Mouse (Mus musculus) fibroblast of lung, adult 2 months (primary cell): ENCODE data around the gene Cilp2.

ENCODE experiments used
- DNase-seq: peaks from one replicate; pipeline ENCODE4 v3.0.0-alpha.2; 2011; ENCODE audit warnings: low read depth

Gene Cilp2

DNA sequence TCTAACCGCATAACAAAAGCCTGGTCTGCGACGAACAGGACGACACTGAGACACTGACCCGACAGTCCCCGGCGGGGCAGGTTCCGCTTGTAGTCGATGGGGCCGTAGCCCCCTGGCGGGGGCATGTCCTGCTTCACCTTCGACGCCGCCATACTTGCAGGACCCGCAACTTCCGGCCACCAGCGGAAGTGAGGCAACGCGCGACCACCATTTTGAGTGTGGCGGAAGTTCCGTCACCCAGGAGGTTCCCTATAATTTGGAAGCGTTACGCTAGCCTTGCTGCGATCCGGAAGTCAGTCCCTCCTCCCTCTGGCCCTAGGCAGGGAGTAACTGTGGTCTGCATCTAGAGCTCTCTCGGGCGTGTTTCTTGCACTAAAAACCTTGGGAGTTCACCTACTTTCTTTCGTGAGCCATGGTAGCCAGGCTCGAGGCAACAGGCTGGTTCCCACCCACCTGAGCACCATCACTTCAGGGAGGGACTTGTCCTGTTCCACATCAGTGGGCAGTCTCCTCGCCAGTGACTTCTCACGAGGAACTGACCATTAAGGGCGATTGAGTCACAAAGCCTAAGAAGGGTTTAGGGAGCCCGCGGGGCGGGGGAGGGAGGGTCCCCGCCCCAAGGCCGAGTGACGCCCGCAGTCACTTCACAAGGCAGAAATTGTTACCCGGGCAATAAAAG is 14.1 kb upstream of the Cilp2 start:
- peak; percentile 97 for DNase-seq

DNA sequence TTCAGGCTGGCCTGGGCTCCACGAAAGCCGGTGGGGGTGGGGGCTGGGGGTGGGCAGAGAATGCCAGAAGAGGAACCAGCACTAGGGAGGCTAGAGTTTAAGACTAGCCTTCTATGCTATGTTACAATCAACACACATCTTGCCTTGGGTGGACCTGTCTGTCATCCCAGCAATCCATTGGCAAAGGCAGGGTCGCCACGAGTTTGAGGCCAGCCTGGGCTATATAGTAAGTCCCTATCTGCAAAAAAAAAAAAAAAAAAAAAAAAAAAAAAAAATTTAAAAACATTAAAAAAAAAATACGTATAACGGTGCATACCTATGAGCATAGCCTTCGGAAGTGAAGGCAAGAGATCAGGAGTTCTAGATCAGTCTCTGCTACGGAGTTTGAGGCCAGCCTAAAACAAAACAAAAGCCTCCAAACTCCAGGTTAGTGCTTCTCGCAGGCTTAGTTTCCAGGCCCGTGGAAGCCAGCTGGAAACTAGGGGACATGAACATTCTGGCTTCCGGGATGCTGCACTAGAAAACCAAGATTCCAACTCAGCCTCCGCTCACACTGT is 13.5 kb upstream of the Cilp2 start:
- no peak for DNase-seq

DNA sequence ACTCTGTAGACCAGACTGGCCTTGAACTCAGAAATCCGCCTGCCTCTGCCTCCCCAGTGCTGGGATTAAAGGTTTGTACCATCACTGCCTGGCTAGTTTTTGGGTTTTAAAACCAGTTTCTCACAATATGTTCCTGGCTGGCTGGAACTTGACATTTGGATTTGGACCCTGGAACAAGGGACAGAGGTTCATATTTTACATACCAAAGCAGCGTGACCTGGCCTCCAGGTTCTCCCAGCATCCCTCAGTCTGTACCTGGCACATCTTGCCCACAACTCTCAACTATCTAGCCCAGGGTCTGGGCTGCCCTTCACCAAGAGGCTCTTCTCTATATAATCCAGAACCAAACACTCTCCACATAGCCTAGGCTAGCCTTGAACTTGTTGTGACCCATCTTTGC is 12.4 kb upstream of the Cilp2 start:
- DNase-seq, result no peak

DNA sequence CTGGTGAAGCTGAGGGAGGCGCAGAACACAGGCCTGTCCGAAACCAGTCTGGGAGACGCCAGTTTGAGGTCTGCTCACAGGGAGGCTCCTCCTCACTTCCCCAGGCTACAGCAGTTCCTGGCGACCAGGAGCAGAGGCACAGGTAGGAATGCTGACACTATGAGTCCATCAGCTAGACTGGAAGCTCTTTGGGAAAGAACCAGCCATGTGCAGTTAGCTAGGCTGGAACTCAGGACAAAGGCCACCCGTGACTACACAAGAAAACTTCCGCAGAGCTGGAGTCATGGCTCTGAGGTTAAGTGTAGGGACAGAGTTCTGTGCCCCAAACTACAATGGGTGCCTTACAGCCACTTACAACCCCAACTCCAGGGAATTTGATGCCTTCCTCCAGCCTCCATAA is 10.4 kb upstream of the Cilp2 start:
- no peak for DNase-seq

DNA sequence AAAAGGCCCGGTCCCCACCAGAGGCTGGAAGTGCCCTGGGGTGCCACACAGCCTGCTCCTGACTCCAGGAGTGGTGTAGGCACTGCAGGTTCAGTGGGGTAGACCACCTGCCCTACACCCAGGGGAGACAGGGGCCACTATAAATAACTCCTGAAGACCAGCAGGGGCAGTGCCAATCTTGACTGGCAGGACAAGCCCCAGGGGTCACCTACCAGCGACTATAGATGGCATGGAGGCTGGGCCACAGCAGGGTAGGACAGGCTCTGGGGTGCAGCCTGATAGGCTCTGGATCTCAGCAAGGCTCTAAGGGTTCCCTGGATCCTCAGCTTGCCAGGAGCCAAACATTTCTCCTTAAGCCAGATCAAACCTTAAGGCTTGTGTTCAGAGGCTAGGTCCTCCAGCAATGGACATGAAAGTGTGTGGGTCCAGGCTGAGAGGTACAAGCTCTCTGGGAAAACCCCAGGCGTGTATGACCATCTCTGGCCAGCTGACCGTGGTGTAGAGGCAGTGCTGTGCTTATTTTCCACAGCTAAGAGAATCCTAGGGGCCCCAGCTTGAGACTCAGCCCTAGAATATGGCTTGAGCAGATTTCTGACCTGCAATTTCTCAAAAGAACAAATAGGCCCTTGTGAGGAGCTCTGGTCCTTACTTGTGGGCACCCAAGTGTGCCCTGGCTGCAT is 8.4 kb upstream of the Cilp2 start:
- no peak for DNase-seq

DNA sequence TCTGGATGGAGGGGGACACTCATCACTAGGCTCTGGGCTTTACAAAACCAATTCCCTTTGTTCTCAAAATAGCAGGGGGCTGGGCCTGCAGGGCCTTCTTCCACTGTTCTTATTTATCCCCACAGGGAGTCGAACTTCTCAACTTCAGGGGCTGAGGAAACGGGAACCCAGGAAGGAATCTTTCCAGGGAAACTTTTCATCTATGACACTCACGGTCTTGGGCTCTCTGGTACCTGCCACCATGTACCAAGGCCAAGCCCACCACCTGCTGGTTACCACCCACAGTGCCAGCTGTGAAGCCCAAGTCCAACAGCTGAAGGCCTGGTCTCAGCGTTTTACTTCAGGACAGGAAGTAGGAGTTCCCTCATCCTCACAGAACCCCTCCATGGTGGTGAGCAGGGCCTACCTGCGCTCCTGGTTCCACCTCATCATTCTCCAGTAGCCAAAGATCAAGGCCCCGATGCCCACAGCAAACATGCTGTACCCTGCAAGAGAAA is 7.4 kb upstream of the Cilp2 start:
- no peak for DNase-seq

DNA sequence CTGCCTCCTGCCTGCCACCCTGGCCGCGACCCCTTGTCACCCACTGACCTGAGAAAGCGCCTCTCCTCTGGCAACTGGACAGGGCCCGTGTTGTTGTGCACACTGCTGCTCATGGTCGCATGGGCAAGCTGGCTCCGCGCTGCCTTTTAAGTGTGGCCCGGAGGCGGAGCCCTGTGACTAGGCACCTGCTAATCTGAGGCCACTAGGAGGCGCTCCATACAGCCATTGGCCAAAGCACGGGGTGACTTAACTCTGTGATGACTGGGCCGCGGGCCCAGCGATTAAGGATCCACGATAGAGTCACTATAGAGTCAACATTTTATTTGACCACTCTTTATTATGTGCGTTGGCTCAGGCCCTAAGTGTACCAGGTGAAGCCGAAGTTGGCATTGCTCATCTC is 6.4 kb upstream of the Cilp2 start:
- no peak for DNase-seq

DNA sequence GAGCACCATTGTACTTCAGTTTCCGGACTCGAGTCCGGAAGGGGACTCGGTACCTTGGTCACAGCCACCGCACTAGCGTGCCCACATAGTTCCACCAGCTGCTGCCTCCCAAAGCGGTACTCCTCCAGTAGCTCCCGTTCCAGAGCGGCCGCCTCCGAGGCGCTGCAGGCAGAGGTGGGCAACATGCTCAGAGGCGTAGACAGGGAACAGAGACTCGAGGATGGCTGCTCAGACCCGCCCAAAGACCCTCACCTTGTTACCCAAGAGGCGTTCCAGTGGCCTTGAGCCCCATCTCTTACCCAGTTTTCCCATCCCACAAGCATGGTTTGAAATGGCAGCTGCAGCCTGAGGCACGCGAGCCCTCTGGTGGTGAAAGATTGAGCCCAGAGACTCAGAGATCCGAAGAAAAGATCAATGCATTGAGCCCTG is 3.3 kb upstream of the Cilp2 start:
- no peak for DNase-seq

DNA sequence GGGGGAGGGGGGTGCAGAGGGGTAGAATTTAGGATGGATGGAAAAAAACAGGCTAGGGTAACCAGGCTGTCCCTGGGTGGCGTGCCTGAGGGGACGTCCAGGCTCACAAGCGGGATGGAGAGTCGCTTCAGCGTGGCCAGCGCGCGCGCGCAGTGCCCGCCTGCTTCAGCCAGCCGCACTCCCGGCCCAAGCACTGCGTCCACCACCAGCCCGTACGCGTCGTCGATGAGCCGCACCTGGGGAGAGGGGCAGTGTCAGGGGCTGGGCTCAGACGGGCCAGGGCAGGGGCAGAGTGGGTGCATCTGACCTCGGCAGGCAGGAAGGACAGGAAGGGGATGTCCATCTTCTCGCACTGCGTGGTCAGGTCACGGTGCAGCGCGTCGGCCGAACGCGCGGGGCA is 1.4 kb upstream of the Cilp2 start:
- no peak for DNase-seq

DNA sequence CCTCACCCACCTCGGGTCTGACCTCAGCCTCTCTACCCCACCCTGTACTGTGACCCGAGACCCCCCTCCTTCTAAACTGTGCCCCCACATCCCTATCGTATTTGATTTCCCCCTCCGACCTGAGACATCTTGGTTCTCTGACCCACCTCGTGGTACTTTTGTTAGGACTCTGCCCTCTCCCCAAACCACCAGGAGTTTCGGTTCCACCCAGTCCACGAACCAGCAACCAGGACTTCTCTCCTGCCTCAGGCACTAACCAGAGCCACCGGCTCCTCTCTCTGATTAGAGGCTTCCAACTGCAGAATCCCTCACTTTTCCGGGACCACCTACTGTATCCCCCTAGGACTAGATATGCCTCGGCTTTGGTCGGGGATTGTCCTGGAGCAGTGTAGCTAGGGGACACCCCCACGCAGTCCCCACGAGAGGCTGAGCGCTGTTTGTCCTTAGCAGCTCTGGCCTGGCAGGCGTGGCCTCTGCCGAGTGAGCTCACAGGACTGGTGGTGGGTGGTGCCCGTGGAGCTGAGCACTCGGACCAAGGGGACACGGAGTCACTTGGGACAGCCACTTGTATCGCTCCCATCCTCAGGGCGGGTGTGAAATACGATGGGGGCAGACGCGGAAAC is 868 bp upstream of the Cilp2 start:
- DNase-seq, result no peak

DNA sequence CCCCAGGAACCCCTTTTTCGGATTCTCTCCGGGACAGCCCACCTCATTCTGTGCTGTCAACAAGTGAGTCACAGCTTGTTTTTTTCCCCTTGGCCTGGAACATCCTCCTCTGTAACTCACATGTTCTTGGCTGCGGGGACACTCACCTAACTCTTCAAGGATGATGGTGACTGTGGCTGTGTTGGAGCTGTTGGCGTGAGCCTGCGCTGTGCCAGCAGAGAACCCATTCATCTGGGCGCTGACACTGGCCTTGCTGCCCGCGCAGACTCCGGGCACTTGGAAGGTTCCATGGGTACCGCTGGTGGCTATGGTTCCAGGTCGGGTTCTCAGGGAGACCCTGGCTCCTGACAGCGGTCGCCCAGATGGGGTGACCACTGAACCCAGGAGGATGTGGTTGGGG is 3.3 kb downstream of the Cilp2 start:
- DNase-seq, result no peak

DNA sequence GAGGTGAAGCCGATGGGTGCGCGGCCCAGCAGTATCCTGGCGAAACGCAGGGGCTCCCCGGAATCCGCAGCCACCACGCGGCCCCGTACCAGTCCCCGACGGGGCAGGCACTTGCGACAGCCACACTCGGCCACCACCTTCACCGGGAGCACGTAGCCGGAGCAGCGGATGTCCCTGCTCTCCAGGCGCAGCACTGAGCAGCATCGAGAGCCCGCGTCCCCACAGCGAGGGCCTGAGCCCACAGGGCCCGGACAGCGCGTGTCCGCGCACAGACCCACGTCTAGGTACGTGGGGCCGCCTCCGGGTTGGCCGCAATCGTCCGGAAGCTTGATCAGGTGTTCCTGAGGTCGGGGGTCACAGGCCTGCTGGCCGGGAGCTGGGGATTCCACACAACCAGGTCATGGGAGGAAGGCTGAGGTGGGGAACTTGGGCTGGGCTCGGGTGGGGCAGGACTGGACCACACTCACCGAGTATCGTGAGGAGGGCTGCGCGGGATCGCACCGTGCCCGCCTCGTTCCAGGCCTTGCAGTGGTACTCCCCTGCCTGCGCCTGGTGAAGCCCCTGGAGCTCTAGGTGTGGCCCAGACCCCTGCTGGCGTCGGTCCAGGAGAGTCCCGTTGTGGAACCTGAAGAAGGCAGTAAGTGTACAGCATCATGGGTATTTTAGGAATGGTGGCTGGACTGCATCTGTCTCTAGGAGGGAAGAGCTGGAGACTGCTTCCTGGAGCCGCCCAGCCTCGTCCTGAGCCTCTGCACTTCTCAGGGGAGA is 4.5 kb downstream of the Cilp2 start:
- no peak for DNase-seq

DNA sequence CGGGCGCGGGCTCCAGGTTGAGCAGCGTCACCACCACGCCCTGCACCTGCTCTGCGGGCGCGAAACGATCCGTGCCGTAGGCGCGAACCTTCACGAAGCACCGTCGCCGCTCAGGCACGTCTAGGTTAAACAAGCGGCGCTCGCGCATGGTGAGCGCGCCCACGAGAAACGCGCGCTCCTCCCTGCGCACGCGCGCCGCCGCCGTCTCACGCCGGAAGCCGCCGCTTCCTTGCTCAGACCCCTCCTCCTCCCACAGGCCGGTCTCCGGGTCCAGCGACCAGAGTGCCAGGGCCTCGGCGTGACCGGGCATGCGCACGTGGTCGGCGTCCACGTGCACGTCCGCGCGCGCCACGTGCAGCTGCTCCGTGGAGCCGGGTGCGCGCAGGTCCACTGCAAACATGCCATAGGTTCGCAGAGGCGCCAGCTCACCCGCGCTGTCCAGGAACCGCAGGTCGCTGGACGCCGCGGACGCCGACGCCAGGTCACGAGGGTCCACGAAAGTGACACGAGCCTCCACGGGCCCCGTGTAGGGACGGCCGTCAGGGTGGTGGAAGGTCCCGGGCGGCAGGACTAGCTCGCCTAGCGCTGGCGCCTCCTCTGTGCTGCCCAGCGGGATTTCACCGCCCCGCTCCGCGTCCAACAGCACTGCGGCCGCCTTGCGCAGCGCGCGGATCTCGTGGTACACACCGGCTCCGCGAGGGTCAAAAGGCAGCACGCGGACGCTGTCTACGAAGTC is 5.3 kb downstream of the Cilp2 start:
- no peak for DNase-seq

DNA sequence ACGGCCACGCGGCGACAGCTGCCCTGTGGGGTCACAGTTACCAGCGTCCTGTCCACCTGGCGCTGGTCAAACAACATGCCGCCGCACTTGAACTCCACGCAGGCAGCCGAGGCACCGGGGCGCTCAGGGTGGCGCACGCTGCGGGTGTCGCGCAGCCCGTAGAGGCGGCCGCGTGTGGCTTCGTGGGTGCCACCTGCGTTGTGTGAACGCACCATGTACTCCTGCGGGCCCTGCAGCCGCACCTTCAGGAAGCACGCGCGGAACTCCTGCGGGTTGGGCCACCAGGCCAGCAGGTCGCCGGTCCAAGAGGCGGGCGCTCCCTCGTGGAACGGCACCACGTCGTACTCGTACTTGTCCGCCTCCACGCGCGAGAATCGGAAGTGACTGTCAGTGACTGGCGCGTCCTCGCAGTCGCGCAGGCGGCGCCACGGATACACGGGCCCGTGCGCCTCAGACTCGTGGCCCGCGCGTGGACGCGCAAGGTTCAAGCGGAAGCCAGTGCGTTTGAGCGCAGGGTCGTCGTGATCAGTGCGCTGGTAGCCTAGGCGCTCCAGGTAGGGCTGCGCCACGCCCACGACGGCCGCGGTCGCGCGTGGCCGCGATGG is 6.1 kb downstream of the Cilp2 start:
- DNase-seq, result no peak

DNA sequence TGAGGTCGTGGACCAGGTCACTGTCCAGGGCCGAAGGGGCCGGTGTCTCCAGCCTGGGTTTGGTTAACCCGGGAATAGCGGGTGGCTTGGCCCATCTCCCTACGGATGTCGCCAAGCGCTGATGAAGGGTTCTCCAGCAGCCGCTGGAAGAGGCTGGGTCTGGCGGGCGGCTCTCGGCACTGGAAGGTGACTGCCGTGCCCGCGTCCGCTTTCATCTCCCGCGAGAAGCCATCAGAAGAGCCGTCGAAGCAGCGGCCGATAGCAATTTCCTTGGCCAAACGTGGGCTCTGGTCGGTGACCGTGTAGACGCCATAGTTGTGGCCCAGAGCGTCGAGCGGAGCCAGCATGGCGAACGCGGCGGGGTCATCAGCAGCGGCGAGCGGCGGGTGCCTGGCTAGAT is 6.6 kb downstream of the Cilp2 start:
- no peak for DNase-seq

DNA sequence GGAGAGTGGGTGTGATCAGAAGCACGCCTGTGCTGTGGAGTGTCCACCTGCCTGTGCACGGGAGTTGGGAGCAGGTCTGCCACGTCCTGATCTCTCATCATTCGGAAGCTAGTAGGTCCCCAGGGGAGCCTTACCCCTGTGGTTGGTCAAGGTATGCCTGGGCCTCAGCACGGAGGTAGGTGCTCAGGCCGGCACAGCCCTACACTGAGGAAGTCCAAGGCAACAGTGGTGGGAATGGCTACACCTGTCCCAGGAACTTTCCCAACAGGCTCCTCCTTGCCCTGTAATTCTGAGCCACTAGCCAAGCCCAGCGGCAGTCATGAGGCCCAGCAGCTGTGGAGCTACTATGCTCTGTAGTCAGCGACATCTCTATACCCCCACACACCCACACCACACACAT is 7.8 kb downstream of the Cilp2 start:
- DNase-seq, result no peak

DNA sequence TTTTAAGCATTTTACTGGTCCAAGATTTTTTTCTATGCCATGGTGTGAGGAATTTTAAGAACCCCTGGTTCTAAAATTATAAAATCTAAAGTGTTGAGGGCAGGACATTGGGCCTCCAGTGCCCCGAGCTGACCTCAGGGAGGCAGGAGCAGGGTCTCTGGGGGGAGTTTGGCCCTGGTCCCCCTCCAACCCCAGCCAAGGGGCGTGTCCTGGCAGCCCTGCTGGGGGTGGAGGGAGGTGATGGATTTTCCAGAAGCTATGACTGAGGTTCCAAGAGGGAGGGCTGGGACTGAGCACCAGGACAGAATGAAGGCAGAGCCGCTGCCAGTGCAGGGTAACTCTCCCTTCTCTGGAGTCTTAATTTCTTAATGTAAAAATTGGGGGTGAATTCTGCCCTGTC is 9.5 kb downstream of the Cilp2 start:
- DNase-seq, result no peak

DNA sequence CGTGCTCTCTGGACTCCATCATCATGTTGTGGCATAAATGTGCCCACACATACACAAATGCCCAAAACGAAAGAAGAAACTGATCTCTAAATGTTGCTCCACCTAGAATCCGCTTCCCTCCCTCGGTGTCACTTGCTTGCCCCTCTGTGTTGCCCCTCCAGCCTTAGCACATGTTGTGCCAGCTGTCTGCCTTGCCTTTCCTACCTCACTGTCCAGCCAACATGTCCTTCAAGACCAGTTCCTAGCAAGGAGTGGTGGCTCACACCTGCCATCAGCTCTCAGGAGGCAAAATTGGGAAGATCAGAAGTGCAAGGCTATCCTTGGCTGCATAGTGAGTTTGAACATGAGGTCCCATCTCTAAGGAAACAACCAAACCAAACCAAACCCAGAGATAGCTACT is 10.1 kb downstream of the Cilp2 start:
- no peak for DNase-seq

DNA sequence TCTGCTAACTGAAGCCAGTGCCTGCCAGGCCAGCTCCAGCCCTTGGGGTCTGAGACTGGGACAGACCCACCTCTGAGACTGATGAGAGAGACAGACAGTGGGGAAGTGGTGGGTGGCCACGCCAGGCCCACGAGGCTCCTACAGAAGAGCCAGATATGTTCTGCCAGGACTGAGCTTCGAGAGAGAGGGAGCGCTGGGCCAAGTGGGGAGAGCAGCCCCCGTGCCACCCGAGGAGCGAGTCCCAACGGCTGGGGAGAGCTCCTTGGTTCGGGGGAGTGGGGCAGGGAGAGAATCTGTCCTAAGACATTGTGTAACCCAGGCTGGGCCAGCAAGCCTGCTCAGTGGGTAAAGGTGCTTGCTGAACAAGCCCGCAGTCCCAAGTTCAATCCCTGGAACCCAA is 10.5 kb downstream of the Cilp2 start:
- DNase-seq, result no peak

DNA sequence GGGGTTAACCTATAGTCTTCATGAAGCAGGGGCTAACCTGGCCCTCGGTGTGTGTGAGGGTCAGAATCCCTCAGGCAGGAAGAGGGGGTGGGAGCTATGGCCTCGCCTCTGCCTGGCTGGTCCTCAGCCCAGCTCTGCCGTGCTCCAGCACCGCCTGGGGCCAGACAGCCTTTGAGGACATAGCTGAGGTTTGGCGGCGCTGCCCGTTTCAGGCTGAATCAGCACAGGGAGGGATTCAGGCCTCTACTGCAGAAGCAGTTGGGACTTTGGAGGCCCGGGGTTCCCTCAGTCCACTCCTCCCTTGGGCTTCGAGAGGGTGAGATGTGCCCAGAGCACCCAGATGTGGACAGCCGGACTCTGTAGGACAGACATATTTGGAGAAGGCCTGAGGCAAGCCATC is 11.4 kb downstream of the Cilp2 start:
- peak; percentile 77 for DNase-seq

DNA sequence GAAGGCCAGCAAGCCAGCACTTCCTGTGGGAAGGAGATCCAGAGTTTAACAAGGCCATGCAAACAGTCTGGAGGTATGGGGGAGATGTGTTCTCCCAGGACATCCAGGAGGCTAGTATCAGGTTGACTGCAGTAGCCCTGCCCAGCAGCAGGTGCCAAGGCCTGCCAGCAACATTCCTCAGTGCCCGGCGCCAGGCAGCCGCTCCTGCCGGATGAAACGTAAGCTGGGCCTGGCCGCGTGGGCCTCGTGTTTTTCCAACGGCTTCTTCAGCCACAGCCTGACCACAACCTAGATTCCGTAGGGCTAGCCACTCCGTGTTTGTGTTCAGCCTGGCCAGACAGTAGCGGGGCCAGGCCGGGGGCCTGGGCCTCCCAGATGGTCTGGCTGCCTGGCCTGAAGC is 12.8 kb downstream of the Cilp2 start:
- DNase-seq, result peak; percentile 87
